Mouse (Mus musculus): Measurements from ENCODE around the gene Il4i1. TPM values are rescaled to one million over a fixed set of nuclear protein-coding genes. Genes with fewer than 3 reads are reported as not detected.
"Not testable (repeated sequence)": the region's sequence is repeated elsewhere in the genome, so short reads cannot be mapped to it uniquely, and the experiment has no call there.

Il4i1 gene
- total and polyA plus RNA-seq, 3 experiments = 0.61 to 1.5 (median 0.70) TPM

- TF ChIP-seq POLR2A (IDR thresholded peaks at IDR 0.05; ENCODE audit: insufficient read depth, low read depth, low read length) (no peak), CTCF (IDR thresholded peaks at IDR 0.05) (peak; percentile 24; the same call in 1 of the 2 replicates)
- DNase-seq = peak; percentile 86 to 87
- no peaks in the 10 kb centered on the region; the same call in 1 of the 2 replicates for H3K36me3 ChIP-seq (ENCODE audit: control insufficient read depth, insufficient read depth, low read length)
- peak overlapping the region; percentile 72 for H3K4me3 ChIP-seq
- intact Hi-C loops (cut with DNase I) = loop anchor here (2.0 kb wide), 1 partner anchor 14 kb away; no protein-coding TSS in a partner anchor
- H3K79me2 ChIP-seq (replicated peaks; ENCODE audit: control insufficient read depth, insufficient read depth, low read length) = no peaks in the 10 kb centered on the region; the same call in 1 of the 2 replicates
- peak overlapping the region; percentile 95 for H3K9ac ChIP-seq (ENCODE audit: low read depth, low read length)
- under 1% methylated on average over 91 of the region's 108 CpGs for WGBS
- H3K27ac ChIP-seq = peak overlapping the region; percentile 94
- no peaks in the 10 kb centered on the region for H3K27me3 ChIP-seq (ENCODE audit: control insufficient read depth, insufficient read depth, low read length)
- H3K4me1 ChIP-seq (ENCODE audit: control insufficient read depth, insufficient read depth, low read length) = peaks cover 29% of the 10 kb centered on the region
These were observed 52.9 kb downstream of the Il4i1 start for GRCm38 (mm10) chr7:44868919-44869696.

- no peaks in the 10 kb centered on the region; the same call in 1 of the 2 replicates for H3K36me3 ChIP-seq (ENCODE audit: control insufficient read depth, insufficient read depth, low read length)
- WGBS = 4% methylated on average over 29 of the region's 29 CpGs
- TF ChIP-seq CTCF (IDR thresholded peaks at IDR 0.05) = peak; percentile 17
- peak; percentile 89 for TF ChIP-seq POLR2A (IDR thresholded peaks at IDR 0.05; ENCODE audit: insufficient read depth, low read depth, low read length)
- TF ChIP-seq EP300 (IDR thresholded peaks at IDR 0.05; ENCODE audit: insufficient read depth, low read depth, low read length) = peak; percentile 93
- peak within 1 kb of the TSS; percentile 94 for H3K27ac ChIP-seq
- peaks cover 28% of the 10 kb centered on the region for H3K4me1 ChIP-seq (ENCODE audit: control insufficient read depth, insufficient read depth, low read length)
- intact Hi-C loops (cut with DNase I) = loop anchor here (2.0 kb wide), 2 partner anchors 15 to 21 kb away; no protein-coding TSS in a partner anchor
- peak within 1 kb of the TSS; percentile 95 for H3K9ac ChIP-seq (ENCODE audit: low read depth, low read length)
- DNase-seq = peak; percentile 88 to 94
- H3K27me3 ChIP-seq (ENCODE audit: control insufficient read depth, insufficient read depth, low read length) = no peaks in the 10 kb centered on the region
- peak within 1 kb of the TSS; percentile 72 for H3K4me3 ChIP-seq
- no peaks in the 10 kb centered on the region; the same call in 1 of the 2 replicates for H3K79me2 ChIP-seq (replicated peaks; ENCODE audit: control insufficient read depth, insufficient read depth, low read length)
These were observed 53.7 kb downstream of the Il4i1 start, which contains the start of gene Ptov1 for GRCm38 (mm10) chr7:44869697-44870528. TSS of gene Ptov1 (minus strand) at chr7:44869788.

GRCm38 (mm10) chr7:44870614-44871013 lies 54.4 kb downstream of the Il4i1 start:
- H3K79me2 ChIP-seq (replicated peaks; ENCODE audit: control insufficient read depth, insufficient read depth, low read length) = no peaks in the 10 kb centered on the region
- peak overlapping the region; percentile 72; the same call in 1 of the 2 replicates for H3K4me3 ChIP-seq
- H3K36me3 ChIP-seq (ENCODE audit: control insufficient read depth, insufficient read depth, low read length) = no peaks in the 10 kb centered on the region; the same call in 1 of the 2 replicates
- intact Hi-C loops (cut with DNase I) = loop anchor here (2.0 kb wide), 1 partner anchor 20 kb away; no protein-coding TSS in a partner anchor
- WGBS = 88% methylated on average over 6 of the region's 6 CpGs
- H3K9ac ChIP-seq (ENCODE audit: low read depth, low read length) = no peak overlapping the region
- TF ChIP-seq POLR2A (IDR thresholded peaks at IDR 0.05; ENCODE audit: insufficient read depth, low read depth, low read length) (no peak), CTCF (IDR thresholded peaks at IDR 0.05) (no peak), EP300 (IDR thresholded peaks at IDR 0.05; ENCODE audit: insufficient read depth, low read depth, low read length) (no peak)
- no peak for DNase-seq
- H3K27ac ChIP-seq = peak overlapping the region; percentile 94
- H3K4me1 ChIP-seq (ENCODE audit: control insufficient read depth, insufficient read depth, low read length) = peaks cover 23% of the 10 kb centered on the region
- H3K27me3 ChIP-seq (ENCODE audit: control insufficient read depth, insufficient read depth, low read length) = no peaks in the 10 kb centered on the region

- DNase-seq = no peak
- Histone ChIP-seq H3K27ac (no peak overlapping the region), H3K36me3 (ENCODE audit: control insufficient read depth, insufficient read depth, low read length) (no peaks in the 10 kb centered on the region; the same call in 1 of the 2 replicates), H3K4me3 (no peak overlapping the region), H3K4me1 (ENCODE audit: control insufficient read depth, insufficient read depth, low read length) (peaks cover 18% of the 10 kb centered on the region), H3K79me2 (replicated peaks; ENCODE audit: control insufficient read depth, insufficient read depth, low read length) (no peaks in the 10 kb centered on the region), H3K27me3 (ENCODE audit: control insufficient read depth, insufficient read depth, low read length) (no peaks in the 10 kb centered on the region), H3K9ac (ENCODE audit: low read depth, low read length) (no peak overlapping the region)
- WGBS = 54% methylated on average over 1 of the region's 1 CpGs
- intact Hi-C loops (cut with DNase I) = loop anchor here (2.0 kb wide), 1 partner anchor 20 kb away; no protein-coding TSS in a partner anchor
- TF ChIP-seq EP300 (IDR thresholded peaks at IDR 0.05; ENCODE audit: insufficient read depth, low read depth, low read length) (no peak), CTCF (IDR thresholded peaks at IDR 0.05) (no peak), POLR2A (IDR thresholded peaks at IDR 0.05; ENCODE audit: insufficient read depth, low read depth, low read length) (no peak)
These were observed 55.0 kb downstream of the Il4i1 start for GRCm38 (mm10) chr7:44871181-44871580.

GRCm38 (mm10) chr7:44871774-44872173 lies 55.6 kb downstream of the Il4i1 start:
- H3K36me3 ChIP-seq (ENCODE audit: control insufficient read depth, insufficient read depth, low read length); H3K27me3 ChIP-seq (ENCODE audit: control insufficient read depth, insufficient read depth, low read length); H3K9ac ChIP-seq (ENCODE audit: low read depth, low read length); H3K27ac ChIP-seq; H3K79me2 ChIP-seq (replicated peaks; ENCODE audit: control insufficient read depth, insufficient read depth, low read length); H3K4me3 ChIP-seq; DNase-seq: not testable (repeated sequence)
- intact Hi-C loops (cut with DNase I) = loop anchor here (2.0 kb wide), 1 partner anchor 19 kb away; no protein-coding TSS in a partner anchor
- TF ChIP-seq CTCF (IDR thresholded peaks at IDR 0.05) = peak; percentile 49
- peaks cover 12% of the 10 kb centered on the region for H3K4me1 ChIP-seq (ENCODE audit: control insufficient read depth, insufficient read depth, low read length)
- WGBS = 87% methylated on average over 2 of the region's 2 CpGs
